Mouse (Mus musculus) skeletal muscle tissue, adult 2 months (tissue): ENCODE results near the gene Gm5901.

ENCODE experiments used
- DNase-seq: peaks from one replicate; pipeline ENCODE4 v3.0.0-alpha.2; 2012; ENCODE audit warnings: low read depth, low spot score

Gene Gm5901

GRCm38 (mm10) chr7:105404268-105404667, 29.4 kb downstream of the Gm5901 start, which contains the start of gene Cnga4:
Gene Cnga4 (plus strand): TSS chr7:105404568.
- DNase-seq, result no peak

DNA sequence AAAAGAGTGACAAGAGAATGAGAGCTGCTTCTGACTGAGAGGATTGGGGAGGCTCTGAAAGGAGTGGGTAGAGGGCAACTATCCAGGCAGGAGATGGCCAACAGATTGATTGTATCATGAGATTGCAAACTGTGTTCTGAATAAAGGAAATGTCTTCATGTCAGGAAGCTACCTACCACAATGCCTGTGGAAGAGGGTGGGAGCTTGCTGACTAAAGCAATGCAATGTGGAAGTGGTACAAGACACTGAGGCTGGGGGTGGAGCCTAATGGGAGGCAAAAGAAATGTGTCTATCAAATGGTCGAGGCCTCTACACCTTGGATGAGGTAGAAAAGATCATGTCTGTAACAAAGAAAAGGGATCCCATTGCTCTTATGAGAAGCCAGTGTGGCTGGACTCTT, 31.5 kb downstream of the Gm5901 start:
- no peak for DNase-seq

DNA sequence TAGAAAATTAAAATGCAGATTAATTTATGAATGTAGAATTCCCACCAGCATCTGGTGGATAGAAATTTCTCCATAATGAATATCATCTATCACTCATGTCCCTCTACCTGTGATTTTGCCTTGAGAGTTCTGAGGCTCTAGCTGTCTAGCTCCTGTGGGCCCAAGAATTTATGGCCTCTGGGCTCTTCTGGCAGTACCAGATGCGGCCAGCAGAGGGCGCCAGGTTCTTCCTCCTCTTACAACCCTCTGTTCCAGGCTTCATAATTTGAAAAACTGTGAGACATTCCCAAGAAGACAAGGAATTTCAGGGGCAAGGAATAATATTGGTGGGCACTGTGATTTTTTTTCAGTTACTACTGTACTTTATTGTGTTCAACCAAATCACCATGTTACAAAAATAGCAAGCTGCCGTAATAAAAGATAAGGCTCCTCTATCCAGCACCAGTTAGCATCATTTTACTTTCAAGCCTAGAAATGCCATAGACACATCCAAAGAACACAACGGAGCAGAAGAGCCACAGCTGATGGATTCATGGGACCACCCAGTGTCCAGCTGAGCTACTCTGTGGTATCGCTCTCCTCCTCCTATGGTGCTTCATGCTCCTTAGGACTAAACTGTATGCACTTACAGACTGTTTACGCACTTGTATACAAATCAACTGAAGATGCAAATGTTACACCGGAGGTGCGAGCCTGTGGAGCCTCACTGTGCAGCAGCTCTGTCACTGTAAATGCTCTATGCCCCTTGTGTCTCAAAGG, 37.2 kb downstream of the Gm5901 start:
- DNase-seq, result peak; percentile 41

DNA sequence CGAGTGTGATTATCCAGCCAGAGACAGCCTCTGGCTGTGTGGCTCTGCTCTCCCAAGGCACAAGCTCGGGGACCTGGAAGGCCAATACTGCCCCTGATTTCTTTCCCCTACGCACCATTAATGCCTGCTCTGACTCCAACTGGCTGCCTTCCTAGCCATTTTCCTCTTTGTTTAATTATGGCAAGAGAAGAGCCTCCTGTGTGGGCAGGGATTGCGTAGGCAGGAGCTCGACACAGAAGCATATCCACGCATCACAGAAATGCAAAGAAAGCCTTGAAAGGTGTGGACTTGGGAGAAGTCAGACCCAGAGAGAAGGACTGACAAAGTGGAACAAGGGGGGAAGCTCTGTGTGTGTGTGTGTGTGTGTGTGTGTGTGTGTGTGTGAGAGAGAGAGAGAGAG, 39.5 kb downstream of the Gm5901 start:
- no peak for DNase-seq

DNA sequence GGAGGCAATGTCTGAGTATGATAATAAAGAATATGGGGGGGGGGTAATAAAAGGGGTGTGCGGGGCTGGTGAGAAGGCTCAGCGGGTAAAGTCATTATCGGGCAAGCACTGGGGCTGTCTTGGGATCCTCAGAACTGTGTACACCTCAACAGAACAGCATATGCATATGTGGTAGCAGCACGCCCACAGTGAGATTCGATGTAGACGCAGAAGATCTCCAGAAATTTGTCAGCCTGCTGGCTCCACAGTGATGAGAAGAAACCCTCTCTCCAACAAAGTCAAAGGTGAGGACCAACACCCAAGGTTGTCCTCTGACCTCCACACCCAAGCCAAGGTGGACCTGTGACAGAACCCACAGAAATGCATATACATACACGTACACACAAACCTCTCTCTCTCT, 41.7 kb downstream of the Gm5901 start:
- DNase-seq, result no peak

DNA sequence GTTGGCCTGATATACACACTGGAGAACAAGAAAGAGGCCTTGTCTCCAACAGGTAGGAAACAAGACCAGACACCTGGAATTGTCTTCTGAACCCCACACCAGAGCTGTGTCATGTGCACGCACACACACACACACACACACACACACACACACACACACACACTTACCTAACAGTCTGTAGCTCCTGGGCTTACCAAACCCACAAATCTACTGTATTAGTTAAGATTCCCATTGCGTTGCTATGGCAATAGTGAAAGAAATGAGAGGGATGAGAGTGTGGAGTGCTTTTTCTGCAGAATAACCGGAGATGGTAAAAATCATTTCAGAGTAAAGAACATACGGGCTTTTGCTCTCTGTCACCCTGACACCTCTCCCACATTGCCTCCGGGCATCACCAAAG, 43.3 kb downstream of the Gm5901 start:
- no peak for DNase-seq

- DNase-seq, result no peak
These were observed 46.1 kb downstream of the Gm5901 start for GRCm38 (mm10) chr7:105420903-105421302.

DNA sequence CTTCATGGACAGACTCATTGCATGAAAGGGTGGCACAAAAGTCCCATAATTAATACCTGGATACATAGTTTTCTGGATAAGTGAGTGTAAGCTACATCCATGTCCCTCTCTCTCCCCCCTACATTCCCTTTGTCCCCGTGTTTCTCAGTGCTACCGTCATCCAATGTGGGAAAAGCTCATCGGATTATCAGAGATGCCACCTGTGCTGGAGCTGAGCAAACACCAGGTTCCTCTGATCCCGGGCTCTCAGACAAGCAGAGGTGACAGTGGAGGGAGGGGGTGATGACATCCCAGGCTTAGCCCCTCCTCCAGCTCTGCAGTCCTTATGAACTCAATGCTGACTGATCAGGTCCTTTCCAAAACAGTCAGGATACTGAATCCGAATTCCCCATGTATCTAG, 49.5 kb downstream of the Gm5901 start:
- DNase-seq, result no peak

- no peak for DNase-seq
These were observed 50.7 kb downstream of the Gm5901 start, which contains the start of gene Cckbr for GRCm38 (mm10) chr7:105425424-105426043. Gene Cckbr (plus strand): TSS chr7:105425731.

- no peak for DNase-seq
These were observed 51.2 kb downstream of the Gm5901 start for GRCm38 (mm10) chr7:105426051-105426450.
